Mouse (Mus musculus) 3T3-L1 (cell line): ENCODE data around the gene Mical3.

Experiments used
- DNase-seq: peaks from one replicate; pipeline ENCODE4 v3.0.0-alpha.2; 2015; ENCODE audit warnings: low read depth, low spot score

Mical3 gene

GRCm38 (mm10) chr6:121054340-121054739 is 76.5 kb downstream of the Mical3 start:
- no peak for DNase-seq

GRCm38 (mm10) chr6:121053585-121054112 is 77.2 kb downstream of the Mical3 start:
- DNase-seq = no peak

GRCm38 (mm10) chr6:121051972-121052629 is 78.7 kb downstream of the Mical3 start:
- no peak for DNase-seq

GRCm38 (mm10) chr6:121051411-121051810 is 79.4 kb downstream of the Mical3 start:
- no peak for DNase-seq

- DNase-seq = no peak
Measured at GRCm38 (mm10) chr6:121048696-121049095, 82.1 kb downstream of the Mical3 start.

GRCm38 (mm10) chr6:121045345-121046080 is 85.3 kb downstream of the Mical3 start:
- DNase-seq = no peak

- DNase-seq = peak; percentile 42
Measured at GRCm38 (mm10) chr6:121043434-121044189, 87.2 kb downstream of the Mical3 start.

- no peak for DNase-seq
Measured at GRCm38 (mm10) chr6:121039719-121040118, 91.1 kb downstream of the Mical3 start.

GRCm38 (mm10) chr6:121039286-121039685 is 91.5 kb downstream of the Mical3 start:
- peak; percentile 20 for DNase-seq

GRCm38 (mm10) chr6:121037086-121037485 is 93.7 kb downstream of the Mical3 start:
- no peak for DNase-seq

- no peak for DNase-seq
Measured at GRCm38 (mm10) chr6:121035929-121036328, 94.9 kb downstream of the Mical3 start.

- DNase-seq = no peak
Measured at GRCm38 (mm10) chr6:121035268-121035667, 95.5 kb downstream of the Mical3 start.

GRCm38 (mm10) chr6:121033250-121033649 is 97.5 kb downstream of the Mical3 start:
- DNase-seq = no peak

- no peak for DNase-seq
Measured at GRCm38 (mm10) chr6:121031370-121031769, 99.4 kb downstream of the Mical3 start.

GRCm38 (mm10) chr6:121029897-121030589 is 100.8 kb downstream of the Mical3 start:
- DNase-seq = no peak

- DNase-seq = no peak
Measured at GRCm38 (mm10) chr6:121028514-121028913, 102.3 kb downstream of the Mical3 start.

- DNase-seq = no peak
Measured at GRCm38 (mm10) chr6:121027314-121027713, 103.5 kb downstream of the Mical3 start.

- DNase-seq = no peak
Measured at GRCm38 (mm10) chr6:121026866-121027265, 103.9 kb downstream of the Mical3 start.

GRCm38 (mm10) chr6:121026019-121026584 is 104.7 kb downstream of the Mical3 start:
- DNase-seq = no peak

- DNase-seq = no peak
Measured at GRCm38 (mm10) chr6:121018147-121018546, 112.7 kb downstream of the Mical3 start.

GRCm38 (mm10) chr6:121017436-121018031 is 113.3 kb downstream of the Mical3 start:
- peak; percentile 59 for DNase-seq
